Mouse (Mus musculus) kidney, postnatal 0 days (tissue): Measurements from ENCODE around the gene Dennd1a. TPM values are rescaled to one million over a fixed set of nuclear protein-coding genes. Genes with fewer than 3 reads are reported as not detected.

ENCODE experiments used
- ATAC-seq: fragments of 200-750 bp; cut with Nextera tagmentation; replicated peaks from 2 replicates; pipeline ENCODE4 v1.8.0; 2017; ENCODE audit warnings: low read depth, moderate number of reproducible peaks, moderate TSS enrichment, moderate library complexity; ENCODE audit not compliant: low FRiP score
- DNase-seq: peaks from one replicate; pipeline ENCODE4 v3.0.0-alpha.2; 2016; ENCODE audit warnings: low spot score
- H3K27ac ChIP-seq: fragments of 300-500 bp; sonication (generic); 2 replicates; pipeline ENCODE4 v1.5.1; 2014; ENCODE audit warnings: mild to moderate bottlenecking
- H3K27me3 ChIP-seq: fragments of 300-500 bp; sonication (generic); 2 replicates; pipeline ENCODE4 v1.6.1; 2014; ENCODE audit warnings: low read length, mixed read lengths; ENCODE audit not compliant: insufficient read depth
- H3K36me3 ChIP-seq: fragments of 300-500 bp; sonication (generic); 2 replicates; pipeline ENCODE4 v1.6.1; 2014; ENCODE audit warnings: low read length, mixed read lengths; ENCODE audit not compliant: insufficient read depth
- H3K4me1 ChIP-seq: fragments of 300-500 bp; sonication (generic); replicated peaks from 2 replicates; pipeline ENCODE4 v1.6.1; 2014; ENCODE audit warnings: antibody characterized with exemption, low read length, mixed read lengths; ENCODE audit not compliant: insufficient read depth
- H3K4me2 ChIP-seq: fragments of 300-500 bp; sonication (generic); 2 replicates; pipeline ENCODE4 v1.6.1; 2014; ENCODE audit warnings: mild to moderate bottlenecking, low read length, moderate library complexity, mixed read lengths
- H3K4me3 ChIP-seq: fragments of 300-500 bp; sonication (generic); replicated peaks from 2 replicates; pipeline ENCODE4 v1.5.1; 2014; ENCODE audit warnings: low read depth, low read length
- H3K9ac ChIP-seq: fragments of 300-500 bp; sonication (generic); 2 replicates; pipeline ENCODE4 v1.6.1; 2014; ENCODE audit warnings: low read depth, low read length
- H3K9me3 ChIP-seq: fragments of 300-500 bp; sonication (generic); replicated peaks from 2 replicates; pipeline ENCODE4 v1.6.1; 2016; ENCODE audit warnings: low read length, inconsistent platforms, mixed read lengths
- CTCF ChIP-seq: IDR thresholded peaks from 2 replicates; pipeline ENCODE4 v1.5.1; 2016; ENCODE audit warnings: antibody characterized with exemption, low read depth, mild to moderate bottlenecking, moderate library complexity
- WGBS: fragments of 180-500 bp; shearing (Covaris S2); extraction: QIAGEN DNeasy Blood & Tissue Kit; methylation state at CpG from one replicate; pipeline ENCODE4 v1.1.7; 2014; 5-methylcytosine and 5-hydroxymethylcytosine counted together
- polyA plus RNA-seq: library from polyadenylated mRNA; unstranded; fragments of >200 nt; fragmentation: Nextera tagmentation; extraction: Ambion mirVana; gene quantifications from 2 replicates; pipeline ENCODE4 v1.2.1, GENCODE M21; 2015

Dennd1a gene
- polyA plus RNA-seq, 1 experiment from 2014 or later, result 10.6 TPM

DNA sequence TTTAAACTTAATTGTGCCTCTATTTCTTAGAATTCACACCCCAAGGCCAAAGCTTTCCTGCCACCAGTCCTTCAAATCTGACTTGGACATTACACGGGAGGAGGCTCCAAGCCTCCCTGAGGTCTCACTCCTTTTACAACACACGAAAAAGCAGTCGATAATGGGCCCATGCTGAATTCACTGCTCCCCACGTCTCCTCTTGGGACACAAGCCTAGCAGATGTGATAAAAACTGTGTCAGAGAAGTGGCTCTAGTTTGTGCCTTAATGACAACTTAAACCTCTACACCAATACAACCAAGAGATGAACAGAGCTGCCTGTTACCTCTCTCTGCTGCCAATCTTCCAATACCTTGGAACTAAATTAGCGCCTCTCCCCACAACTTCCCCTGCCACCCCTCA lies 144.3 kb downstream of the Dennd1a start:
- DNase-seq (no peak), ATAC-seq (no peak)
- Histone ChIP-seq H3K4me3 (no peak overlapping the region), H3K27ac (no peak overlapping the region), H3K9ac (no peak overlapping the region), H3K36me3 (no peaks in the 10 kb centered on the region), H3K9me3 (no peaks in the 10 kb centered on the region), H3K4me1 (no peaks in the 10 kb centered on the region), H3K4me2 (no peak overlapping the region), H3K27me3 (no peaks in the 10 kb centered on the region)
- 59% methylated on average over 5 of the region's 5 CpGs for WGBS
- TF ChIP-seq CTCF, result no peak

DNA sequence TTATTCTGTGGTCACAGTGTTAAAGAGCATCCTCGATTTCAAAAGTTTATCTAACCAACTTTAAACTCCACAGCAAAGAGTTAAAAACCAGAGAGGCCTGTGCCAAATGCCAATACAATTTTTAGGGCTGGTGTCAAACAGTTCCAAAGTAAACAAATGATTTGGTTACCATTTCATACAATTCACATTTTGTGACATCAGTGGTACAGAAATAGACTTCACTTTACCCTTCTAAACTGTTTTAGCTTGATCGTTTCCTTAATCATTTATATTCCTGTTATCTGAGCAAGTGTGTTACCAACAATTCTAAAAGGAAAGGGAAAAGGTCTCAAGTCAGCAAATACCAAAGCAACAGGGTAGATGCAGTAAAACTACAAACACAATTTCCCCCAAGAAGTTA lies 145.0 kb downstream of the Dennd1a start:
- whole genome bisulfite sequencing, result 52% methylated on average over 2 of the region's 2 CpGs
- H3K27me3 ChIP-seq, result no peaks in the 10 kb centered on the region
- DNase-seq (no peak), ATAC-seq (no peak)
- TF ChIP-seq CTCF, result no peak
- no peaks in the 10 kb centered on the region for H3K4me1 ChIP-seq
- H3K4me2 ChIP-seq, result no peak overlapping the region
- no peaks in the 10 kb centered on the region for H3K36me3 ChIP-seq
- H3K27ac ChIP-seq, result no peak overlapping the region
- H3K9ac ChIP-seq, result no peak overlapping the region
- H3K9me3 ChIP-seq, result no peaks in the 10 kb centered on the region
- H3K4me3 ChIP-seq, result no peak overlapping the region

DNA sequence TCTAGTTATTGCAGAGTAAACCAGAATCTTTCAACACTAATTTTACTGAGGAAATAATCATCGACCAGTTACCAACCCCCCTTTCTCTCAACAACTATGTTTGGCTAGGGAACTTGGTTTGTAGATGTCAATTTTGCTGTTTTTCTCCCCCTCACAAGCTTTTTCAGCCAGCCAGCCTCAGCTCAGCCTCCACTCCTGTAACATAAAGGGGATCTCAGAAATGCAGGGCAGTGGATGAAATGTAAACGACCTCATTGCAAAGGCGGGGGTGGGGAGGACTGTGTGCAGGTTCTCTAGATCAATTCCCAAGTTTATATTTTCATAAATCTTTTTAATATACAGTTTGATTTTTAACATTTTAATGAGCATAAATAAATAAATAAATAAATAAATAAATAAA lies 147.7 kb downstream of the Dennd1a start:
- ATAC-seq (no peak), DNase-seq (no peak)
- no peak overlapping the region for H3K27ac ChIP-seq
- H3K4me1 ChIP-seq, result no peaks in the 10 kb centered on the region
- H3K4me2 ChIP-seq, result no peak overlapping the region
- H3K9ac ChIP-seq, result no peak overlapping the region
- no peaks in the 10 kb centered on the region for H3K27me3 ChIP-seq
- H3K9me3 ChIP-seq, result no peaks in the 10 kb centered on the region
- no peak overlapping the region for H3K4me3 ChIP-seq
- no peak for TF ChIP-seq CTCF
- 58% methylated on average over 3 of the region's 3 CpGs for WGBS
- no peaks in the 10 kb centered on the region for H3K36me3 ChIP-seq

DNA sequence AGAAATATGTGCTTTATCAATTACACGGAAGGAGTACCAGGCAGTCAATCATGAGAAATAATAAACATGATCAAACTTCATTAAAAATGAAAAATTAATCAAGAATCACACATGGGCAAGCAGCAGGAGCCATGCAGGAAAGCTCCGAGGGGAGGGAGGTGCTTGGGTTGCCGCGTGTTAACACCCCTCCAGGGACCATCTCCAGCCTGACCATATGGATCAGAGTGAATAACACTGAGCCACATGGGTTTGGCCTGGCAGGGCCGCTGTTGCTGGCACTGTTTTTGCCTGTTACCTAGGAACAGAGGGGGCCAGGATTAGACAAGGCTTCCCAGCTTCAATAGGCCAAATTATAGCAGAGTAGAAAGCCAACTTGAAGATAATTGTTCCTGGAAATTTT lies 150.1 kb downstream of the Dennd1a start:
- ATAC-seq, result no peak
- no peak overlapping the region for H3K4me3 ChIP-seq
- no peak overlapping the region for H3K4me2 ChIP-seq
- no peaks in the 10 kb centered on the region for H3K9me3 ChIP-seq
- H3K27ac ChIP-seq, result no peak overlapping the region
- 35% methylated on average over 5 of the region's 5 CpGs for WGBS
- TF ChIP-seq CTCF, result no peak
- no peaks in the 10 kb centered on the region for H3K4me1 ChIP-seq
- no peaks in the 10 kb centered on the region for H3K36me3 ChIP-seq
- H3K9ac ChIP-seq, result no peak overlapping the region
- DNase-seq, result no peak
- no peaks in the 10 kb centered on the region for H3K27me3 ChIP-seq

DNA sequence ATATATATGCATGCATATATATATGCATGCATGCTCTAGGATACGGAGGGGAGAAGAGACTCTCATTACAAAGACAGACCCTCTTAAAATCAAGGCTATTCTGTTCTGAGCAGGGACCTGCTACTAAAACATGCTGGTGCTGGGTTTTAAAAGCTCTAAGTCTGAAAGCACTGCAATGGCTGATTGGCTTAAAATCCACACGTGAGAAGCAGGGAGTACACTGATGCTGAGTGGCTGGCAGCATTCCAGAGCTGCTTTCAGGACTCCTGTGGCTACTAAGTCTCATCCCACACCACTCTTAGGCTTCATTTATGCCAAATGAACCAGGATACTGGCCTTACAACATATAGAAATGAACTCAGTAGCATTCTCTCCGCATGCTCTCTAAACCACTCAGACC lies 151.8 kb downstream of the Dennd1a start:
- H3K4me1 ChIP-seq, result no peaks in the 10 kb centered on the region
- DNase-seq (no peak), ATAC-seq (no peak)
- H3K9me3 ChIP-seq, result no peaks in the 10 kb centered on the region
- no peak overlapping the region for H3K4me2 ChIP-seq
- H3K27me3 ChIP-seq, result no peaks in the 10 kb centered on the region
- no peak overlapping the region for H3K4me3 ChIP-seq
- 69% methylated on average over 3 of the region's 3 CpGs for WGBS
- no peak overlapping the region for H3K9ac ChIP-seq
- no peak for TF ChIP-seq CTCF
- no peak overlapping the region for H3K27ac ChIP-seq
- H3K36me3 ChIP-seq, result no peaks in the 10 kb centered on the region

DNA sequence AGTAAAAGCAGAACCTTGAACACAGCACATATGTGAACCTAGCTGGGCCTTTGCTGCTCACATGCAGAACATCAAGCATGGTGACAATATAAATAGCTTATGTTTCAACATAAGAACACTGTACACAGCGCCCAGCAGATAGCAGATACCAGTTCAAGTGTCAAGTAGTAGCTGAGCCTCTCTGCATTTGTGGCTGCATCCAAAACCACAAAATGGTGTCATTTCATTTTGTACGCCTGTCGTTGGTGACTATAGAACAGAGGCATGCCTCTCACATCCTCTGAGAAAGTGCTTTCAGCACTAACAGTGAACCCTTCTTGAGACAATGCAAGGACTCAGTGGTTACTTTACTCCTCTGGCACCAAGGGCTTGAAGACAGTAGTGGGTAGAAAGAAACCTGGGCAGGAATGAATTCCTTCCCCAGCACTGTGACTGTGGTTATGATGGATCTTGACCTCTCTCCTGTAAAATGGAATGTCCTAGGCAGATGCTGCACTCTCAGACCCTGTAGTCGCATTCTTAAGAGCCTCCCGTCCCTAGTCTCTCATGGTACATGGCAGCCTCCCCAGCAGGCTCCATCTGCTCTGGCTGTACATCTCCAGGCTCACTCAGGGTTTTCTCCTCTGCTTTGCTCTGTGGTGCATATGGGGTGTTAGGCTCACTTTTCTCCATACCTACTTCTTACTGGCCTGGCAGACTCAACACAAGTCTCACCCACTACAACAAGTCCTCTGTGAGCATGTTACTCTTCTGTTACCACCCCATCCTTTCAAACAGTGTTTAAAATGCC lies 154.0 kb downstream of the Dennd1a start:
- H3K27ac ChIP-seq, result no peak overlapping the region
- WGBS, result 91% methylated on average over 5 of the region's 5 CpGs
- H3K27me3 ChIP-seq, result no peaks in the 10 kb centered on the region
- no peak for TF ChIP-seq CTCF
- H3K4me1 ChIP-seq, result 0 out of 2 replicates have a peak, but pooled peaks cover 4% of the 10 kb centered on the region
- no peaks in the 10 kb centered on the region for H3K9me3 ChIP-seq
- H3K9ac ChIP-seq, result no peak overlapping the region
- H3K4me3 ChIP-seq, result no peak overlapping the region
- no peak for ATAC-seq
- H3K36me3 ChIP-seq, result no peaks in the 10 kb centered on the region
- no peak for DNase-seq
- no peak overlapping the region for H3K4me2 ChIP-seq

DNA sequence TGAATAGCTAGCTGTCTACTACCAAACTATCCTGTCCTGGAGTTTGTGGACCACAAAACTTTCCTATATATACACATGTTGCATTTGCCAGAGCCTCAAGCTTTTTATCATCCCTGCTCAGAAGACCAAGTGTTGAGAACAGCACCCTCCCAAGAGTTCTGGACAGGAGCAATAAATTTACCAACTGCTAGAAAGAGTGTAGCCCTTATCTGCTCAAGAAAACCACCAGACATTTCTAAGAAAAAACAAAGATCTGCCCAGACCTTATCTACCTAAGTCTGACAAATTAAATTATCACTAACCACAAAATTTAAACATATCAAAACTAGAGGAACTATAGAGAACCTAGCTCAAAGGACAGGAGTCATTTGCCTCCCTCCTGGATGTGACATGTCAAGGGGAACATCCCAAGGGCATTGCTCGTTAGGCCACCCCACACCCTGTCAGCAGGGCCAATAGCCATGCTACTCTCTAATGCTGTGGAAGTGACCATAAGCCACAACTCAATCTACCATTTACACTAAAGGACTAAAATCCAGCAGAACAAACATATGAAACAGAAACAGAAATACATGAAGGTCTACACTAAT lies 154.9 kb downstream of the Dennd1a start:
- DNase-seq (no peak), ATAC-seq (no peak)
- H3K9me3 ChIP-seq, result no peaks in the 10 kb centered on the region
- no peak overlapping the region for H3K4me3 ChIP-seq
- H3K4me2 ChIP-seq, result no peak overlapping the region
- 0 out of 2 replicates have a peak, but pooled peaks cover 4% of the 10 kb centered on the region for H3K4me1 ChIP-seq
- TF ChIP-seq CTCF, result no peak
- no peak overlapping the region for H3K9ac ChIP-seq
- H3K36me3 ChIP-seq, result no peaks in the 10 kb centered on the region
- WGBS, result 62% methylated on average over 1 of the region's 1 CpGs
- H3K27me3 ChIP-seq, result no peaks in the 10 kb centered on the region
- H3K27ac ChIP-seq, result no peak overlapping the region
